Mouse (Mus musculus): ENCODE results near the gene Trp53rka.

Trp53rka gene

GRCm38 (mm10) chr2:165486401-165486800 lies 6.7 kb downstream of the Trp53rka start:
- in situ Hi-C loops (cut with MboI, MseI), result no loop called here

DNA sequence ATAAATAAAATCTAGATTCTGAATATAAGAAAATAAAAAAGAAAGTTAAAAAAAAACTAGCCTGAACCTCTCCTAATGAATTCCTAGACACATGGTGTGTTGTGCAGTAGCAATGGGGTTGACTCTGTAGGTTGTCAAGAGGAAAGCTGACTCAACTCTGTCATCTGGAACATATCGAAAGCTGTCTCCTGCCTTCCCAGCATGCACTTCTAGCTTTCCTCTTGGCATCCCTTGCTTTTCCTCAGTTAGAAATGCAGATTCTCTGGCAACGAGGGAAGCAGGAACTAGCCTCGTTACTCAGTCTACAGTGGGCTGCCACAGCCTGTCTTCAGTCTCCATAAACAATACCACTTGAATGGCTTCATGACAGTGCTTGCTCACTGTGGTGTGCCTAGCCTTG lies 7.3 kb downstream of the Trp53rka start:
- in situ Hi-C loops (cut with MboI, MseI), result no loop called here

- in situ Hi-C loops (cut with MboI, MseI), result no loop called here
Observed at GRCm38 (mm10) chr2:165484152-165484551, 9.0 kb downstream of the Trp53rka start.

DNA sequence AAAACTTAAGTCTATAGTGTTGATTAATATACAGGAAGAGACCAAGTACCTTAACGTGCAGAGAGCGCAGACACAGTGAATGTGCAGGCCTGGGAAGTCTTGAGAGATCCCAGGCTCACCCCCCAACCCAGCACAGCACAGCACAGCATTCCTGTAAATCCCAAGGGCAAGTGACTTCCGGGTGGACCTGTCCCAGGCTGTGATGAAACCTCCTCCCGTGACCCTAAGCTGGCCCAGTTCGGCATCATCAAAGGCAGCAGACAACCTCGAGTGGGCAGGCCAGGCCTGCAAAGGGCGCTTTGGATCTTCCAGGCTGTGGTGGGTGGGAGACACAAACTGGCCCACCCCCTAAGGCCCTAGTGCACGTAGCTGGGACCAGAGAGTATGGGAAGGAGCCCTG lies 11.1 kb downstream of the Trp53rka start:
- in situ Hi-C loops (cut with MboI, MseI), result no loop called here

GRCm38 (mm10) chr2:165475850-165476249 lies 17.3 kb downstream of the Trp53rka start:
- in situ Hi-C loops (cut with MboI, MseI), result no loop called here

GRCm38 (mm10) chr2:165475412-165475811 lies 17.7 kb downstream of the Trp53rka start:
- in situ Hi-C loops (cut with MboI, MseI), result no loop called here

GRCm38 (mm10) chr2:165473003-165473402 lies 20.1 kb downstream of the Trp53rka start, which contains the start of gene Slc13a3:
TSS of gene Slc13a3 (minus strand) at chr2:165473230.
- in situ Hi-C loops (cut with MboI, MseI), result no loop called here

- in situ Hi-C loops (cut with MboI, MseI), result no loop called here
Observed at GRCm38 (mm10) chr2:165471943-165472342, 21.2 kb downstream of the Trp53rka start.

DNA sequence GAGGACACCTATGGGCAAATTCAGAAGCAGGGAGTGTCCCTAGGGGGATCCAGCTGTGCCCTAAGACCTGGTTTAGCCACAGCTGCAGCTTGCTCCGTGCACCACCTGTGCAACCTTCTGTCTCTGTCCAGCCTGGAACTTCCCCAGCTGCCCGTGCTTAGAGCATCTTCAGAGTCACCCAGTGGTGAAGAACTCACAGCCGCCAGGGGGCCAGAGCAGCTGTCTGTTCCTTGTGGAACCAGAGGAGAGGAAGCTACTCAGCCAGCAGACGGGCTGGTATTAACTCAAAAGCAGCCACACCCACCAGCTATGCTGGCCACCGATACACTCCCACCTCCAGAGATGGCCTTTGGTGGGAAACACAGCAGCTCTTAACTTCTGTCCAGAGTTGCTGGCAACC lies 23.0 kb downstream of the Trp53rka start:
- in situ Hi-C loops (cut with MboI, MseI), result no loop called here

GRCm38 (mm10) chr2:165467824-165468452 lies 25.2 kb downstream of the Trp53rka start:
- in situ Hi-C loops (cut with MboI, MseI), result loop anchor here (10.0 kb wide), 1 partner anchor 1257 kb away; no protein-coding TSS in a partner anchor

DNA sequence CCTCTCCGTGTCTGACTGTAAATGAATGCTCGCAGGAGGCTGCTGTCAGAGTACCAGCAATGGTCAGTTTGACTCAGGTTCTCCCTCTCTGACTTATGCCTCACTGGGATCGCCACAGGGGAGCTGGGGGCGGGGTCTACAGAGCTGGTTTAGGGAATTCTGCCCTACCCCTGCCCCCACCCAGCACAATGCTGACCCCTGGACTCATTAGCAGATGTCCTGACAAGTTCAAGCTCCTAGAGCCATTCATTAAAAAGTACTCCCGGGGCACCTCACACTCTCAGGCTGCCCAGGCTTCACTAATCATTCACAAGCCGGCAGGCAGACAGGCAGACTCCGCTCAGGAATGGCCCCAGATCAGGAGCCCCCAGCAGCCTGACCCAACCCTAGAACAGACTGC lies 33.5 kb downstream of the Trp53rka start:
- in situ Hi-C loops (cut with MboI, MseI), result loop anchor here (10.0 kb wide), 1 partner anchor 1265 kb away; no protein-coding TSS in a partner anchor

GRCm38 (mm10) chr2:165458189-165458588 lies 34.9 kb downstream of the Trp53rka start:
- in situ Hi-C loops (cut with MboI, MseI), result no loop called here

DNA sequence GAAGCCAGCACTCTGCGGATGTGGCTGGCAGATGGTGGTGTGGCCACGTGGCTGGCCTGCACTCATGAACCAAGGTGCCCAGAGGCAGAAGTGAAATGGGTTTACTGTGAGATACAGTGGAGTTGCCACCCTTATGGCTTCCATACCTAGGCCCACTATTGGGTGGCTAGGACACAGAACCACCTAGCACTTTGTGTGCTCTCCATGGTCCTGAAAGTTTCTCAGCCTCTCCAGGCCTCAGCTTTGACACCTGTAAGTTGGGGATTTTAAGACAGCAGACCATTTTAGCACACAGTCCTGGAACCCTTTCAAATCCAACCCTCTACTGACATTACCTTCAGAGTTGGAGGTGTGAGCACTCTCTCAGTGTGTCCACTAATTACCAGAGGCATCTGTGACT lies 36.4 kb downstream of the Trp53rka start:
- in situ Hi-C loops (cut with MboI, MseI), result no loop called here

GRCm38 (mm10) chr2:165452730-165453693 lies 40.1 kb downstream of the Trp53rka start:
- in situ Hi-C loops (cut with MboI, MseI), result no loop called here

GRCm38 (mm10) chr2:165448475-165448874 lies 44.6 kb downstream of the Trp53rka start:
- in situ Hi-C loops (cut with MboI, MseI), result no loop called here

DNA sequence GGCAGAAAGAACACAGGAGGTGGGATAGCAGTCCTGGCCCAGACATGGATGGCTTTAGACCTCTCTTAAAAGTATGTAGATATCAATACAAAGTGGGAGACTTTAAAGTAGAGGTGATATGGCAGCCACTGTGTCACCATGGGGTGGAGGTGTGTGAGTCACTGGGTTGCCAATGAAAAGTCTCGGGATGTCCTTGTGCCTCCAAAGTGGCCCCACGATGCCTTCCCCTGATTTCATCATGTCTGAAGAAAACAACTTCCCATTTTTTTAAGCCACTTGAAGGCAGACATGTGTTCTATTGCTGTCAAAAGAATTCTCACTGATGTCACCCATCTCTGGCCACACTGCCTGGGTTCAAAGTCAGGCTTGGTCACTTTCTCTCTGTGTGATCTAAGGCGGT lies 48.3 kb downstream of the Trp53rka start:
- in situ Hi-C loops (cut with MboI, MseI), result no loop called here

GRCm38 (mm10) chr2:165442981-165443380 lies 50.1 kb downstream of the Trp53rka start:
- in situ Hi-C loops (cut with MboI, MseI), result no loop called here

GRCm38 (mm10) chr2:165441613-165442012 lies 51.5 kb downstream of the Trp53rka start:
- in situ Hi-C loops (cut with MboI, MseI), result no loop called here
